Mouse (Mus musculus): ENCODE measurements at regions not wholly inside any gene's neighbourhood (a gene's known extent, or its start where the extent isn't known, plus 50 kb on each side); places are given as distances from the start of the nearest gene placed in this dataset.

DNA sequence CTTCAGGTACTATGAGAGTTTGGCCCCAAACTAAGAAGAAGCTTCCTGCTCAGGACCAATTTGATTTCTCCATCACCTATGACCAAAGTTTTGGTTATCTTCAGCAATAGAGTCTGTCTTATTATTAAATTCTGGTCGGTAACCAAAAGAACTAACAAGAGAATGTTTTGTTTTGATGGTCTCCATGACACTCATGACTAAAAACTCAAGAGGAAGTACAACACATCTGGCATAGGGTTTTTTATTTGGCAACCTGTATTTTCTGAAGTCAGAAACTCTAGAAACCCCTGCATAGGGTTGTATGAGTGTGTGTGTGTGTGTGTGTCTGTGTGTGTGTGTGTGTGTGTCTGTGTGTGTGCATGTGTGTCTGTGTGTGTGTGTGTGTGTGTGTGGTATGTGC lies 310.5 kb downstream of the Ptprc start:
- in situ Hi-C loops (cut with MboI, MseI): no loop called here

DNA sequence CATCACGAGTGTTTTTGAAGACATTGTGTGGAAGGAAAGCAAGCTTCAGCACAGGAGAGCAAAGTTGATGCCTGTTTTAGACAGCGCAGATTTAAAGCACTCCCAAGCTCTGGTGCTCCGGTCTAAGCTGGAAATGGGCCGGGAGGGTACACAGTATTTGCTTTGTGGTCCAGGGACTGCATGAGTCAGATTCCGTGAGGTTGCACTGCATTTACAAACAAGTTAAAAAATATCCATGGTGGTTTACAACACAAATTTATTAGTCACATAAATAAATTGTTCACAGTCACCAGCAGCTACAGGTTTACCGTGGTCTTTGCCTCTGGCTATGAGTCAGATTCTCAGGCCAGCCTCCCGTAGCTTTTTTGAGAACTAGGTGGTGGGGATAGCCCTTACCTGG lies 312.0 kb downstream of the Ptprc start:
- in situ Hi-C loops (cut with MboI, MseI): no loop called here

DNA sequence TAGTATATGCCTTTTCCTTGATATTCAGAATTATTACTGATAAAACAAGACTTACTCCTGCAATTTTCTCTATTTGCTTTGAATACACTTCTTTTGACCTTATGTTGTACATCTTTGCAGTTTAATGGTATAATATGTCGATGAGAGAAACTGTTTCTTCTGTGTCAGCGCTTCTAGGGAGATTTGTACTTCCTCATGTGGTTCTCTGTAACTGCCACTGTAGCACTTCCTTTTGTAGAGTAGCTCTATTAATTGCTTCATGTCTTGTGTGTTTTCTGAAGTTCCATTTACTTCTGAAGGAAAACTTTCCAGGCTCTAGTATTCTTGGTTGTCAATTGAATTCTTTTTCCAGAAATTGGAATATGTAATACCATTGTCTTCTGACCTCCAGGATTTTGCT lies 323.2 kb downstream of the Ptprc start:
- in situ Hi-C loops (cut with MboI, MseI): no loop called here

DNA sequence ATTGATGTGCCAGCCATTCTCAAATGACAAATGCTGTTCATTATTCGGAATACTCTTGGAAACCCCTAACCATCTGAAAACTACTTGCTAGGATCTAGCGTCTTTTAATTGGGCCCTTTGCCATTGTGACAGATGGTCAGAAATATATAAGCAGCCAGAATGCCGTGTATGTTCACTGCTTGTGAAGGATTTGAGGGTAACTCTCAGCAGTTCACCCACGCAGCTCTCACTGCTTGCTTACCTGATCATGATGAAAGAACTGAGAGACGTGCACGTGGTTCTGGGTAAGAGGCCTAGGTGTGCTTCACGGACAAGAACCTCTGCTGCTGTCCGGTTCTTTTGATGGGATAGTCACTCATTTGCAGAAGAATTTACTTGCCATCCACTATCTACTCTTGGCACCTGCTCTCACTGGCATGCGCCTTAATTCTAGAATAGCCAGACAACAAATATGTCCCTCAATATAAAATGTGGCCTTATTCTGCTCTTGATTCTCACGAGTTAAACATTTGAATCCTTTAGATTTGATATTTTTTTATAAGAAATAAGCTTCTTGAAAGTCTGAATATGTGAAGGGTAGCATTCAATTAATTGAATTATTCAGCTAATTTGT lies 328.1 kb downstream of the Ptprc start:
- in situ Hi-C loops (cut with MboI, MseI): no loop called here

DNA sequence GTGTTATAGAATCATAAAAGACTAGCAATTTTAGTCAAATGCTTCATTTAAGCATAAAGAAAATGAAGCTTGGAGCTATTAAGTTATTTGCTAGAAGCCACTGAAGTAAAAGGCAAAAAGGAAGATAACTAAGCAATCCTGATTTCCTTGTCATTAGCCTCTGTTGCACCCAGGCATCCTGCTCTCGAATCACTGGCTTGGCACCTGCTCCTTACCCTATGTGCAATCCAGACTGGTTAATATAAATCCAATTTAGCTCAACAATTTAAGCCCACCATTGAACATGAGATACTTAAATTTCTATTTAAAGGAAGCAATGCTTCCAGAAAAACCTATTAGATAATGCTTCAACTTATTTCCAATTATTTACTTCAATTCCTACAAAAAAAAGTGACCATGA lies 328.7 kb downstream of the Ptprc start:
- in situ Hi-C loops (cut with MboI, MseI): no loop called here

DNA sequence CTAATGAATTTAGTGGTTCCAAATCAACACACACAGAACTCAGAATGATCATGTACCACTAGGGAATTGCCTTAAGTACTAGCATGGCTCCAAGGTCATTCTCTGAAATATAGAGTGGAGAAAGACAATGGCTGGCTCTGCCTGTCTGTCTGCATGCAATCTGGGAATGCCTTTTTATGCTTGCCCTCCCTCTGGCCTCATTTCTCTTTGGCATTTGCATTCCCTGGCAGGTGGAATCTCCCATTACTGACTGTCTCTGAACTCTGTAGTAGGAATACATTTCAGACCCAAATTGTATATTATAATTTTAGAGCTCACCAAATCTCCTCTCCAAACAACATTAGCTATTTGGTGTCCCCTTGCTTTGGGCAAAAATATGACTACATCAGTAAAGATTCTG lies 335.0 kb downstream of the Ptprc start:
- in situ Hi-C loops (cut with MboI, MseI): no loop called here

DNA sequence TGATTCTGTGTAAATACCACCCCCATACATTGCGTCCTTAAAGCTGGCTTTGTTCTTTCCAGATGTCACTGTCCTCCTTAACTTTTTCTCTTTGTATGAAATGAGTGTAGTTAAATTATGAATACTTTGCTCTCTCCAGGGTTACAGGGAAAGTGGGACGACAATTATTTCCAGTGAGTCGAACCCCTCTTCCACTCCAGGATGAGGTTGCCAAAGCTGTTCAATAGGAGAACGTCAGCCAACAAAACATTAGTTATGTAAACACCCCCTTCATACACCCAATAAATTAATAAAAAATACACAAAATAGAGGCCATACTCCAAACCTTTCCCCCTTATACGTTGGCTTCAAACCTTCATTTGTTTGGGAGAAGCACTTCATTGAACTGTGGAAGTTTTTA lies 335.8 kb downstream of the Ptprc start:
- in situ Hi-C loops (cut with MboI, MseI): no loop called here

DNA sequence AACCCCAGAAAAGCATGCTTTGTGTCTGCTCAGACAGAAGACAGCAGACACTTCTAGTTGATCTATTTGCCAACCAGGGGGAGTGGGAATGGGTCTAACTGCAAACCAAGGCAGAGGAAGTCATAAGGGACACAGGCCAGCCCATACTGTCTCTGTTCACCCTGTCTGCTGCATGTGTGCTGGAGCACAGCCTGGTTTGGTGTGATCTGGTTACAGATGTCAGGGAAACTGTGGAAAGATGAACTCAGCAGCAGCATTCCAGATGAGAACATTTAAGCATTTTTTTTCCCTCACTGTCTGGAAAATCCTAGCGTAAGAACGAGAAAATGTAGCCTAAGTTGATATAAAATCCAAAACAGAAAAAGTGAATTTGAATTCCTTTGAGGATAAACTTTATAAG lies 336.2 kb downstream of the Ptprc start:
- in situ Hi-C loops (cut with MboI, MseI): no loop called here

DNA sequence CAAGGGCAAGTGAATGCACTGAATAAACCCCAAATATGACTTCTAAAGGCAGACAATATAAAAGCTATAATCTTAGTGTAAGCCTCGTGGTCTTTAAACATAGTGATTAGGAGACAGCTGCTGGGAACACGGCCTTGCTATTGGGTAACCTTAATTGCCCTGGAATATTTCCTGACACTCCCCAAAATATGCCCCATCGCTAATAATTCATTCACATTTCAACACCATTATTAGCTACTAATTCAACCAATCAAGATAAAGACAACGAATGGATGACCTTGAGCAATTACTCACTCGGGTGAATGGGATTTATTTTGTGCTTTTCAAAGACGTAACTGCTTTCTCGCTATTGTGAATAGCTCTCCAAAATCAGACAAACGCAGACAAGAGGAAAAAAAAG lies 337.2 kb downstream of the Ptprc start:
- in situ Hi-C loops (cut with MboI, MseI): no loop called here

DNA sequence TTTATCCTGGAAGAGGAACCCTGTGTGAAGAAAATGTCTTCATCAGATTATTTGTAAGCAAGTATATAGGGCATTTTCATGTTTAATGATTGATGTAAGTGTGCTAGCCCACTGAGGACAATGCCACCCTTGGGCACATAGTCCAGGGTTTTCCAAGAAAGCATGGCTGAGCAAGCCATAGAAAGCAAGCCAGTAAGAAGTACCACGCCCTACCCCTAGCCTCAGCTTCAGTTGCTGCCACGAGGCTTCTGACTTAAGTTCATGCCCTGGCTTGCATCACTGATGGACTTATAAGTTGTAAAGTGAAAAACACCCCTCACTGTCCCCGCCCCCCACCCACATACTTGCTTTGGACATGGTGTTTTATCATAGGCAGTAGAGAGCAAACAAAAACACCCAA lies 342.0 kb downstream of the Ptprc start:
- in situ Hi-C loops (cut with MboI, MseI): no loop called here

DNA sequence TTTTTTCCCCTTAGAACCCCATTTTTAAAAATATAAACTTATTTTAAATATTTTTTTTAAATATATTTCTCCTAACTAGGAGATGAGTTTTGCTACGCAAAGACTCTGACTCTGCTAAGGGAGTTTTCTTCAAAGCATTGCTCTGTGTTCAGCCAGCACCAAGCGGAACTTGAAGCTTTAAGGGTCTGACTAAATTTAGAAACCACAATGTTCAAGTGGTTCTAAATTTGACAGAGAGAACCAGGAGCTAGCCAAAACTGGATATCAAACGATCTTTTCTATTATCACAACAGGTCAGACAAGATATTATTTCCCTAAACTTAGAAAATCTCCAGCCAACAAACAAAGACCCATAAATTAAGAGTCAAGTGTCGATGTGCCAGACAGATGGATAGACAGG lies 344.2 kb downstream of the Ptprc start:
- in situ Hi-C loops (cut with MboI, MseI): no loop called here

DNA sequence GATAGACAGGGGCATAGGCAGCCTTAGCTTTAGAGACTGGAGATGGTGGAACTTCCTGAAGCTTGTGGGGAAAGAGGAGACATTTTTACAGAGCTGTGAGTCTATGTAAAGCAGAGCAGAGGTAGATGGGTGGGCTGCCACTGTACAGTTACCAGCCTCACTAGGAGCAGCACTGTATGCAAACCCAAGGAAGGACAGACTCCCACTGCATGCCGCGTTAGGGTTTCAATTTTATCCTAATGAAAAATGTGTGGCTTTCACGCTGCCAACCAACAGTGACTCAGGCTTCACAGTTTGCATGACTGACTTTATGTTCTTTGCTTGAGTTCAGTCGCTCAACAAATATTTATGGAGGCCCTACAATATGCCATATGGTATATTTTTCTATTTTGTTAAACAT lies 348.1 kb downstream of the Ptprc start:
- in situ Hi-C loops (cut with MboI, MseI): no loop called here

DNA sequence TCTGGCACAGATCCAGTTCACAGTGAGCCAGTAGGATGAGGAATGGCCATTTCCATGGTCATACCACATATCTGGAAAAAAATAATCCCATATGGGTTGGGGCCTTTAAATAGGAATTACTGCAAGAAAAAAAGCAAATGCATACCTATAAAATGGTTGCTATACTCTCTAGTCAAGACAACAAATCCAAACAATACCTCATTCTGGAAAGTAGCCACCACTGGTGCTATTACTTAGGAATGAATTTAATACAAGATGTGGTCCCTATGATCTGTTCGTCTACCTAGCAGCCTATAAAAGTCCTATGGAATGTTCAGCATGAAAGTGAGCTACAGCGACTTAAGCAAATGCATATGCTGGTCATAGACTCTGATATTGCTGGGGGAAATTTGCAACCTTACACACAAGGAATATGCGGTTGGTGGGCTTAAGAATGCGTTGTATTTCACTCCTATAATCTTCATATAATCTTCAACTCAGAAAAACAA lies 360.1 kb downstream of the Ptprc start:
- in situ Hi-C loops (cut with MboI, MseI): no loop called here

DNA sequence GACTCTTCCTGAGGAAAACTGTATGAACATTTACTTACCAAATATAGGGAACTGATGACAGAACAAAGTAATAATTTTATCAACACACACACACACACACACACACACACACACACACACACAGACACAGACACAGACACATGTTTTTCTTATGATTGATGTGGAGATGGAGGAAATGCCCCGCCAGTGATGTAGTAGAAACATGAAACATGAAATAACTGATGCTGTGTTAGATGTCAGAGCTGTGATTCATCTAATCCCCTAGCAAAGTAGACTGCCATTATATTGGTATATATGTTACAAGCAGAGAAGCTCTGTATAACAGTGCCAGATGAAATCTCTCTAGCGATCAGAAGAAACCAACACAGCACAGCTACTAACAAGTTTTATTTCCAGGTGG lies 361.0 kb downstream of the Ptprc start:
- in situ Hi-C loops (cut with MboI, MseI): no loop called here

DNA sequence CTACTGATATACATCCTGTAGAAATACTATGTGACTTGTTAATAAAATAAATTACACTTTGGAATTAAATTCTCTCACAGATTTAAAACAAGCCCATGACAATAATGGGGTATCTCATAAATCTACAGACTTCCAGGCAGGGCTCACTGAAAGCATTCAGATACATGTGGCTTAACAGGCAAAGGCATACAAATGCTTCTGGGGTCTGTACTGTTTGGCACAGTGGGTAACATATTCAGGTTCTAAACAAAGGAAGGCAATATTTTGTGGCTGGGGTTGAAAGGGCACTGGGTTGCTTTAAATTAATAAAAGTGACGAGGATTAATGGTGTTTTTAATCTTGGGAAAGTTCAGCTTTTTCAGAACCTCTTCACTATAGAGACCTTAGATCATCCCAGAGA lies 361.8 kb downstream of the Ptprc start:
- in situ Hi-C loops (cut with MboI, MseI): no loop called here

DNA sequence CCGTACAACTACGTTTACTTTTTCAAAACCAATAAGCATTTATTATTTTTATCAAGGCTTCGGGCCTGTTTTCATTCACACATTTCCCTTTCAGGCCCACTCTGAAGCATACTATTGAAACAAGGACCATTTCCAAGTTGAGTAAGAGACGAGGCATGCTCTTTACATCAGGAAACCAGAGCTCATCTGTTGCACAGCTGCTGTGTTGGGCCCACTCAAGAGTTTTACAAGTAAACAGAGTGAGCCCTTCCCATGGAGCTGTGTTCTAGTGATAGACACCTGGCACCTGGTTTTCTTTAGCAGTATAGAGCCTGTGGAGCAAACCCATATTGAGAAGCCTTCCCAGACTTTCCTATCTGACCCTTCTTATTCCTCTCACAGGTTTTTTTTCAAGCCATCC lies 363.5 kb downstream of the Ptprc start:
- in situ Hi-C loops (cut with MboI, MseI): no loop called here

DNA sequence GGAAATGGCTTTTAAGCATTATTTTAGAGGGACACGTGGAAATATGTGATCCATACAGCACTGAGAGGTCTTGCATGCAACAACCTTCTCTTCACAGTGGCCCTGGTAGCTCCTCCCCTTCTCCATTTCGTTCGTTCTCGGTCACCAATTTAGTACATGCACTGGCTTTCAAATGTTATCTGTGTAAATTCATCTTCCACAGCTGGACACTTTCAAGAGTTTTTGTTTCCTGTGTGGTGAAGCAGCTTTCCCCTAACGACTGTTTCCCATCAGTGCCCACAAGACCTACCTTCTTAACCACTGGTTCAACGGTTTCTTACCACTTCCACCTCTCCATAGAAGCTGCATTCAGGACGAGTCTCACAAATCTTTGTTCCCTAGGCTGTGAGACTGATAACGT lies 368.8 kb downstream of the Ptprc start:
- in situ Hi-C loops (cut with MboI, MseI): no loop called here

DNA sequence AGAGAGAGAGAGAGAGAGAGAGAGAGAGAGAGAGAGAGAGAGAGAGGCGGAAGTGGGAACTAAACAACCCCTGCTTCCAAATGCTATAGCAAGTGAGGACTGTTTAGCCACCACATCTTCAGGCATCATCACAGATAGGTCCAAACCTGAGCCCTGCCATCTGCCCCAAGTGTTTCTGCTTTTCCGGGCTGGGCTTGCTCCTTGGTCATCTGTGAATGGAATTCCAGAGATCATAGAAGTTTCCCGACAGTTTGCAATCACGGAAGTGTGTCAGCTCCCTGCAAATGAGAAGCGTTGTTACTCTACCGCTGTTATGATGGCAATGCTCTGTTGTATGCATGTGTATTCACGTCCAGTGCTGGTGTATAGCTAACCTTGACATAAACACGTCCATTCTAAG lies 369.3 kb downstream of the Ptprc start:
- in situ Hi-C loops (cut with MboI, MseI): no loop called here

DNA sequence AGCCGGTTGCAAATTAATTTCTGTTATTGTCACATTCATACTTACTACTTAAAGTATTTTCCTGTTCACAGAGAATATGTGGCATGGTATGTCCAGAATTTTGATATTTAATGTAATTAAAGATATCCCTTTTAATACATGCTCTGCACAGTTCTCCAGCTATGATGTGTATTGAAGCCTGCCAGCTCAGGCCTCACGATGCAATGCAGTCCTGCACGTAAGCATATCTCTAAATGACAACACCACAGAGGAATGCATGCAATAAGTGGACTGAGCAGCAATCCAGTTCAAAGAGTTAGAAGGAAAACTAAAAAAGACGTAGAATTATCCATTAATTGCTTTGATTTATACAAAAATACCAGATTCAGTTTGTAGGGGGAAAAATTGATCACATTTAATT lies 373.4 kb downstream of the Ptprc start:
- in situ Hi-C loops (cut with MboI, MseI): no loop called here

DNA sequence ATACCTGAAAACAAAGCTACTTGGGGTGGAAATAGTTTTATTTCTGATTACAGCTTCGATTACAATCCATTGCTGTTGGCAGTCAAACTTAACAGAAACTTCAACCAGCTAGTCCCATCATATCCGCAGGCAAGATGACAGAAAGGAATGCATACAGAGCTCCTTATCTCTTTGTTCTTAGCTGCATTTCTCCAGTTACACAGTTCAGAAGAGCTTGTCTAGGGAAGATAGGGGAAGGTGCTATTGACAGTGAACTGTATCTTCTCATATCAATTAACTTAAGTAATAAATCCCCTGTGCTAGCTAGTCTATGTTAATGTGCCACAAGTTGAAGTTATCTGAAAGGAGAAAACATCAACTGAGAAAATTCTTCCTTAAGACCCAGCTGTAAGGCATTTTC lies 374.8 kb downstream of the Ptprc start:
- in situ Hi-C loops (cut with MboI, MseI): no loop called here

DNA sequence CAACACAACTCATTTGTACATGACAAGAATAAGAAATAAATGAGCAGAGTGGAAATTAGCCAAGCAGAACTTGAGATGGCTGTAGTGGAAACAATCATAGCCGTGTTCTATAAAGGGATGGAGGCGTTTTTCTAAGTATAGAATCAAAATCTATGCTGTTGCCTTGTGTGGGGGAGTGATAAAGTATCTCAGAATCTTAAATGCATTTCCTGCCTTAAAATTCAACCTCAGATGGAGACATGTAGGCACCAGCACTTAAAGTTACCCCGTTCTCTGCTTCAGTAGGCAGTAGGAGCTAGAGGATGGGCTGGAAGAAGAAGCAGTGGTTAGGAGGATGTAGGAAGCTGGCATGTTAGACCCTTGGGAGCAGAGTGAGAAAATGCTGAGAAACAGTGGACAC lies 386.7 kb downstream of the Ptprc start:
- in situ Hi-C loops (cut with MboI, MseI): no loop called here

DNA sequence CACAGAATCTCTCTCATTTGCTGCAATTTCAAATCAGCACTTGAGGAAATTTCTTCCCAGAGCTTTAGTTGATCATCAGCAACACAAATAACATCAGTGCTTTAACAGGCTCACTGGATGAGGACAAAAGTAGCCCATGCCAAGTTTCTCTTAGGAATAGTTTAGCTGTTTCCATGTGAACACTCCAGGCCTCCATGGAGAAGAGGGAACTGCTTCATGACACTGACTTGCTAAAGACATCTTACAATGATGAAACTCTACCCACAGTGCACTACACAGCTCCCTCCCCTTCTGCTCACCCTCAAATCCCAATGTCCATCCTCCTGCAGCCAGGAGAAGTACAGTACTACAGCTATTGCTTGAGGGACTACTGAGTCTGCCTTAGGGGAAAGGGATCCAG lies 388.9 kb downstream of the Ptprc start:
- in situ Hi-C loops (cut with MboI, MseI): no loop called here

DNA sequence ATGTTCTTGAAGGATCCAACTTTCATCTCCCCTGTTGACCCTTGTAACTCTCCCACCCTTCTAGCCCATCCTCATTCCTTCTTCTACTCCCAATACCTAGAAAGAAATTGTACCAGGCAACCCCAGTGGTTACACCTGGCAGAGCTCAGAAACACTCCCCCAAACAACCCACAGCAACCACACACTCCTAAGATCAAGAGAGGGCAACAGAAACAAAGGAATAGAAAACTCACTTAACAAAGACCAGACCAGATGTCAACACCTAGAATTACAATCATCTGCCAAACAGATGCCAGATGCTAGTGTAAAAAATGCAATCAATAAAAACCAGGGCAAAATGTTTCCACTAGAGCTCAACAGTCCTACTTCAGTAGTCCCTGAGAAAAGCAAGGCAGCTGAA lies 400.9 kb downstream of the Ptprc start:
- in situ Hi-C loops (cut with MboI, MseI): no loop called here

DNA sequence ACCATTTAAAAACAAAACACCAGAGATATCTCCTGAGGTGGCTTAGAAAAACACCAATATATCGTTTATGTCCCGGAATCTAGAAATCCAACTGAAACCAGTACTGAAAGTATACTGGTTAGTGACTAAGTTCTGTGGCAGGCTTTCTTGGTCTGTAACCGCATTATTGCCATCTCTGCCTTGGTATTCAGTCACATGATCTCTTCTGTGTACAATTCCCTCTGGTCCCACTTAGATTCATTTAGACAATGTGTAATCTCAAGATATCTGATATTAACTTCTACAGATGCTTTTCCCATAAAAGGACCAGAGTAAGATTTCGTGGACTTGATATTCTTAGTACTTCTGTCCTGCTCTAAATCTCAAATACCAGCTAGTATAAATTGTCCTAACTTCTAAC lies 414.7 kb downstream of the Ptprc start:
- in situ Hi-C loops (cut with MboI, MseI): no loop called here
